Mouse (Mus musculus) inflammation-experienced regulatory T-cells, adult 6 months (primary cell): ENCODE data around the gene Atxn2. TPM values are rescaled to one million over a fixed set of nuclear protein-coding genes. Genes with fewer than 3 reads are reported as not detected.
"Not testable (repeated sequence)": the region's sequence is repeated elsewhere in the genome, so short reads cannot be mapped to it uniquely, and the experiment has no call there.

Experiments used
- ATAC-seq: one replicate; pipeline ENCODE4 v1.8.0; 2017
- polyA plus RNA-seq, 3 experiments: library from polyadenylated mRNA; unstranded; fragments of 100-300 nt; shearing (Covaris generic); gene quantifications; one replicate each; pipeline ENCODE4 v1.2.1; 2017

Atxn2 gene
- polyA plus RNA-seq: 10 to 100 TPM; 18.4 to 48.0 (median 35.1) TPM

GRCm38 (mm10) chr5:121711174-121711927 lies at the start of gene Atxn2:
Gene Atxn2, plus strand, starts transcription at chr5:121711337.
- ATAC-seq: peak; percentile 73

GRCm38 (mm10) chr5:121661494-121661893 lies 49.6 kb upstream of the Atxn2 start:
- ATAC-seq: no peak

- ATAC-seq: no peak
These were observed 47.7 kb upstream of the Atxn2 start for GRCm38 (mm10) chr5:121663456-121663855.

- no peak for ATAC-seq
These were observed 47.1 kb upstream of the Atxn2 start for GRCm38 (mm10) chr5:121664078-121664477.

- ATAC-seq: no peak
These were observed 46.2 kb upstream of the Atxn2 start for GRCm38 (mm10) chr5:121664971-121665370.

- no peak for ATAC-seq
These were observed 44.1 kb upstream of the Atxn2 start for GRCm38 (mm10) chr5:121667067-121667466.

- ATAC-seq: no peak
These were observed 42.7 kb upstream of the Atxn2 start for GRCm38 (mm10) chr5:121668411-121668810.

GRCm38 (mm10) chr5:121670412-121670811 lies 40.7 kb upstream of the Atxn2 start:
- no peak for ATAC-seq

- no peak for ATAC-seq
These were observed 28.9 kb upstream of the Atxn2 start for GRCm38 (mm10) chr5:121682250-121682649.

- ATAC-seq: no peak
These were observed 25.6 kb upstream of the Atxn2 start for GRCm38 (mm10) chr5:121685495-121685894.

- ATAC-seq: no peak
These were observed 24.8 kb upstream of the Atxn2 start for GRCm38 (mm10) chr5:121686113-121686898.

- no peak for ATAC-seq
These were observed 20.5 kb upstream of the Atxn2 start for GRCm38 (mm10) chr5:121690482-121691211.

- ATAC-seq: not testable (repeated sequence)
These were observed 19.7 kb upstream of the Atxn2 start for GRCm38 (mm10) chr5:121691436-121691835.

GRCm38 (mm10) chr5:121692897-121693296 lies 18.2 kb upstream of the Atxn2 start:
- ATAC-seq: no peak

- ATAC-seq: no peak
These were observed 14.4 kb upstream of the Atxn2 start for GRCm38 (mm10) chr5:121696761-121697160.

GRCm38 (mm10) chr5:121699891-121700290 lies 11.2 kb upstream of the Atxn2 start:
- no peak for ATAC-seq

- ATAC-seq: no peak
These were observed 10.6 kb upstream of the Atxn2 start for GRCm38 (mm10) chr5:121700496-121700895.

- ATAC-seq: no peak
These were observed 9.9 kb upstream of the Atxn2 start for GRCm38 (mm10) chr5:121701111-121701769.

GRCm38 (mm10) chr5:121703341-121703740 lies 7.8 kb upstream of the Atxn2 start:
- no peak for ATAC-seq

- ATAC-seq: no peak
These were observed 6.5 kb upstream of the Atxn2 start for GRCm38 (mm10) chr5:121704512-121705248.

GRCm38 (mm10) chr5:121710402-121710801 lies 735 bp upstream of the Atxn2 start:
- no peak for ATAC-seq

- ATAC-seq: peak; percentile 27
These were observed 325 bp upstream of the Atxn2 start for GRCm38 (mm10) chr5:121710851-121711173.
